Mouse (Mus musculus): ENCODE data around the gene Chn1. TPM values are rescaled to one million over a fixed set of nuclear protein-coding genes. Genes with fewer than 3 reads are reported as not detected.

The Chn1 gene
- polyA plus RNA-seq, 1 experiment from 2014 or later: 24.2 TPM

DNA sequence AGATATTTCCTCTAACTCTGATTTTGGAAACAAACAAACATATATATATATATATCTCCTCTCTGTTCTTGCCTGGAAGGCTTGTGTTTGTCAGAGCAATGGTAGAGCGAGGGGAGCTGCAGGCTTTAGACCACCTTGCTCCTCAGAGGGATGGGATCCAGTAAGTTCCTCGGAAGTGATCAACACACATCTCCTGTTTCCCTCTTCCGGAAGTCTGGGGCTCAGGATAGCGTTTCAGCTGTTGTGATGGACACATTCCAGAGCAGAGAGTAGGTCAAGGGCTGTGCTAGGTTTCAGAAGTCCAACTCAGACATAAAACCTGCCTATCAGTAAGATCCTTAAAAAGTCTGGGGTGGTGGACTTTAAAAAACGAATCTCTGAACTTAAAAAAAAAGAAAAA is 196.0 kb downstream of the Chn1 start:
- Histone ChIP-seq H3K9me3 (ENCODE audit: control insufficient read depth, low read depth, low read length) (no peaks in the 10 kb centered on the region), H3K9ac (replicated peaks; ENCODE audit: low read depth, low read length) (no peak overlapping the region), H3K27ac (ENCODE audit: low read length) (no peak overlapping the region), H3K4me3 (ENCODE audit: low read depth, low read length) (no peak overlapping the region), H3K36me3 (ENCODE audit: control insufficient read depth, insufficient read depth, low read length) (no peaks in the 10 kb centered on the region), H3K4me1 (ENCODE audit: control insufficient read depth, insufficient read depth, low read length) (no peaks in the 10 kb centered on the region), H3K4me2 (replicated peaks; ENCODE audit: low read depth, low read length) (no peak overlapping the region), H3K27me3 (ENCODE audit: control insufficient read depth, insufficient read depth, low read length) (no peaks in the 10 kb centered on the region)
- ATAC-seq (ENCODE audit: insufficient number of reproducible peaks, insufficient read depth, low FRiP score, low read depth): no peak
- 53% methylated on average over 5 of the region's 5 CpGs for WGBS

GRCm38 (mm10) chr2:73574418-73574817 is 200.7 kb downstream of the Chn1 start:
- H3K9ac ChIP-seq (replicated peaks; ENCODE audit: low read depth, low read length): no peak overlapping the region
- no peaks in the 10 kb centered on the region for H3K36me3 ChIP-seq (ENCODE audit: control insufficient read depth, insufficient read depth, low read length)
- H3K27me3 ChIP-seq (ENCODE audit: control insufficient read depth, insufficient read depth, low read length): no peaks in the 10 kb centered on the region
- H3K27ac ChIP-seq (ENCODE audit: low read length): no peak overlapping the region
- H3K9me3 ChIP-seq (ENCODE audit: control insufficient read depth, low read depth, low read length): no peaks in the 10 kb centered on the region
- H3K4me3 ChIP-seq (ENCODE audit: low read depth, low read length): no peak overlapping the region
- H3K4me1 ChIP-seq (ENCODE audit: control insufficient read depth, insufficient read depth, low read length): no peaks in the 10 kb centered on the region
- no peak for ATAC-seq (ENCODE audit: insufficient number of reproducible peaks, insufficient read depth, low FRiP score, low read depth)
- no peak overlapping the region for H3K4me2 ChIP-seq (replicated peaks; ENCODE audit: low read depth, low read length)
- WGBS: 79% methylated on average over 6 of the region's 6 CpGs

GRCm38 (mm10) chr2:73573556-73573955 is 201.6 kb downstream of the Chn1 start:
- H3K4me2 ChIP-seq (replicated peaks; ENCODE audit: low read depth, low read length): no peak overlapping the region
- no peak for ATAC-seq (ENCODE audit: insufficient number of reproducible peaks, insufficient read depth, low FRiP score, low read depth)
- WGBS: 88% methylated on average over 4 of the region's 4 CpGs
- H3K36me3 ChIP-seq (ENCODE audit: control insufficient read depth, insufficient read depth, low read length): no peaks in the 10 kb centered on the region
- no peaks in the 10 kb centered on the region for H3K4me1 ChIP-seq (ENCODE audit: control insufficient read depth, insufficient read depth, low read length)
- no peaks in the 10 kb centered on the region for H3K9me3 ChIP-seq (ENCODE audit: control insufficient read depth, low read depth, low read length)
- H3K27me3 ChIP-seq (ENCODE audit: control insufficient read depth, insufficient read depth, low read length): no peaks in the 10 kb centered on the region
- no peak overlapping the region for H3K27ac ChIP-seq (ENCODE audit: low read length)
- H3K9ac ChIP-seq (replicated peaks; ENCODE audit: low read depth, low read length): no peak overlapping the region
- H3K4me3 ChIP-seq (ENCODE audit: low read depth, low read length): no peak overlapping the region

GRCm38 (mm10) chr2:73572539-73573372 is 202.4 kb downstream of the Chn1 start:
- no peak for ATAC-seq (ENCODE audit: insufficient number of reproducible peaks, insufficient read depth, low FRiP score, low read depth)
- H3K4me2 ChIP-seq (replicated peaks; ENCODE audit: low read depth, low read length): peak overlapping the region; percentile 40
- no peaks in the 10 kb centered on the region for H3K4me1 ChIP-seq (ENCODE audit: control insufficient read depth, insufficient read depth, low read length)
- no peak overlapping the region for H3K27ac ChIP-seq (ENCODE audit: low read length)
- H3K9ac ChIP-seq (replicated peaks; ENCODE audit: low read depth, low read length): no peak overlapping the region
- H3K36me3 ChIP-seq (ENCODE audit: control insufficient read depth, insufficient read depth, low read length): no peaks in the 10 kb centered on the region
- no peaks in the 10 kb centered on the region for H3K9me3 ChIP-seq (ENCODE audit: control insufficient read depth, low read depth, low read length)
- H3K27me3 ChIP-seq (ENCODE audit: control insufficient read depth, insufficient read depth, low read length): no peaks in the 10 kb centered on the region
- 31% methylated on average over 23 of the region's 23 CpGs for WGBS
- peak overlapping the region; percentile 8; the same call in 1 of the 2 replicates for H3K4me3 ChIP-seq (ENCODE audit: low read depth, low read length)

GRCm38 (mm10) chr2:73571901-73572300 is 203.2 kb downstream of the Chn1 start:
- Histone ChIP-seq H3K27me3 (ENCODE audit: control insufficient read depth, insufficient read depth, low read length) (no peaks in the 10 kb centered on the region), H3K9me3 (ENCODE audit: control insufficient read depth, low read depth, low read length) (no peaks in the 10 kb centered on the region), H3K4me1 (ENCODE audit: control insufficient read depth, insufficient read depth, low read length) (no peaks in the 10 kb centered on the region), H3K9ac (replicated peaks; ENCODE audit: low read depth, low read length) (no peak overlapping the region), H3K4me2 (replicated peaks; ENCODE audit: low read depth, low read length) (no peak overlapping the region), H3K36me3 (ENCODE audit: control insufficient read depth, insufficient read depth, low read length) (no peaks in the 10 kb centered on the region), H3K4me3 (ENCODE audit: low read depth, low read length) (no peak overlapping the region), H3K27ac (ENCODE audit: low read length) (no peak overlapping the region)
- ATAC-seq (ENCODE audit: insufficient number of reproducible peaks, insufficient read depth, low FRiP score, low read depth): no peak
- WGBS: 81% methylated on average over 6 of the region's 6 CpGs

DNA sequence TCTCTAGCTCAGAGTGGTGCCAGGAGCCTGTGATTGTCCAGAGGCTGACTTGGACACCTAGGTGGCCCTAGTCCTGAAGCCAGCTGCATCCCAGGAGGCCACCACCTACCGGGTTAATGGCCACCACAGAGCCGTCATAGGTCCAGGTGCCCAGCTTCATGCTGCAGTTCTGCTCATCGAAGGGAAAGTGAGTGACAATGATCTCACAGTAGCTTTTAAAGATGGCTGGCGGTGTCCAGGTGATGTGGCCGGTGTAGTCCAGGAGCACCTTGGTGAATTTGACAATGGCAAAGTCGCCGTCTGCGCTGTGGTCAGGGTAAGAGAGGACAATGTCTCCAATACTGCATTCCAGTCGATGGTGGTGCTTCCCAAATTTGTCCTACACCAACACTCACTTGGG is 203.8 kb downstream of the Chn1 start:
- WGBS: 92% methylated on average over 9 of the region's 9 CpGs
- H3K27me3 ChIP-seq (ENCODE audit: control insufficient read depth, insufficient read depth, low read length): no peaks in the 10 kb centered on the region
- H3K27ac ChIP-seq (ENCODE audit: low read length): no peak overlapping the region
- ATAC-seq (ENCODE audit: insufficient number of reproducible peaks, insufficient read depth, low FRiP score, low read depth): no peak
- no peak overlapping the region for H3K4me2 ChIP-seq (replicated peaks; ENCODE audit: low read depth, low read length)
- H3K9me3 ChIP-seq (ENCODE audit: control insufficient read depth, low read depth, low read length): no peaks in the 10 kb centered on the region
- H3K9ac ChIP-seq (replicated peaks; ENCODE audit: low read depth, low read length): no peak overlapping the region
- no peaks in the 10 kb centered on the region for H3K36me3 ChIP-seq (ENCODE audit: control insufficient read depth, insufficient read depth, low read length)
- H3K4me3 ChIP-seq (ENCODE audit: low read depth, low read length): no peak overlapping the region
- no peaks in the 10 kb centered on the region for H3K4me1 ChIP-seq (ENCODE audit: control insufficient read depth, insufficient read depth, low read length)

- H3K27me3 ChIP-seq (ENCODE audit: control insufficient read depth, insufficient read depth, low read length): no peaks in the 10 kb centered on the region
- 0 out of 2 replicates have a peak overlapping the region, but pooled peaks have one; percentile 1 for H3K4me3 ChIP-seq (ENCODE audit: low read depth, low read length)
- peak; percentile 18; the same call in 1 of the 2 replicates for ATAC-seq (ENCODE audit: insufficient number of reproducible peaks, insufficient read depth, low FRiP score, low read depth)
- no peaks in the 10 kb centered on the region for H3K36me3 ChIP-seq (ENCODE audit: control insufficient read depth, insufficient read depth, low read length)
- H3K9me3 ChIP-seq (ENCODE audit: control insufficient read depth, low read depth, low read length): no peaks in the 10 kb centered on the region
- H3K27ac ChIP-seq (ENCODE audit: low read length): no peak overlapping the region
- H3K9ac ChIP-seq (replicated peaks; ENCODE audit: low read depth, low read length): no peak overlapping the region
- WGBS: 18% methylated on average over 8 of the region's 8 CpGs
- peak overlapping the region; percentile 21 for H3K4me2 ChIP-seq (replicated peaks; ENCODE audit: low read depth, low read length)
- H3K4me1 ChIP-seq (ENCODE audit: control insufficient read depth, insufficient read depth, low read length): 0 out of 2 replicates have a peak, but pooled peaks cover 4% of the 10 kb centered on the region
Measured at GRCm38 (mm10) chr2:73566989-73567605, 208.0 kb downstream of the Chn1 start.

DNA sequence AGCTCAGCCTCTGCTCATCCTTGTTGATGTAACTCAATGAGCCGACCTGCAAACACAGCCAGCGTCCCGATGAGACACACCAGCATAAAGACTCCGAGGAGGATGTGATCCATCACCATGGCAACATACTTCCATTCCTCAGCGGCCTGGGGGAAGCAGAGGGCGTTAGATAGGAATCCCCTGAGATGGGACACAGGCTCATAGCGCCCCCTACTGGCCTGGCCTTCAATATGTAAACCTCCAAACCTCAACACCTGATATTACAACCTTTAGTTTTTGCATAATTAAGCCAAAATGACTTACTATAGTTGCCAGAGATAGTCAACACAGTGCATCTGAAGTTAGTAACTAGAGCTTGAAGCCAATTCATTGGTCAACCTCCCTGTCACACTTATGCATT is 209.0 kb downstream of the Chn1 start:
- Histone ChIP-seq H3K36me3 (ENCODE audit: control insufficient read depth, insufficient read depth, low read length) (no peaks in the 10 kb centered on the region), H3K9ac (replicated peaks; ENCODE audit: low read depth, low read length) (no peak overlapping the region), H3K4me1 (ENCODE audit: control insufficient read depth, insufficient read depth, low read length) (peaks cover 12% of the 10 kb centered on the region; the same call in 1 of the 2 replicates), H3K27me3 (ENCODE audit: control insufficient read depth, insufficient read depth, low read length) (no peaks in the 10 kb centered on the region), H3K9me3 (ENCODE audit: control insufficient read depth, low read depth, low read length) (no peaks in the 10 kb centered on the region), H3K4me3 (ENCODE audit: low read depth, low read length) (no peak overlapping the region), H3K27ac (ENCODE audit: low read length) (no peak overlapping the region), H3K4me2 (replicated peaks; ENCODE audit: low read depth, low read length) (no peak overlapping the region)
- no peak for ATAC-seq (ENCODE audit: insufficient number of reproducible peaks, insufficient read depth, low FRiP score, low read depth)
- WGBS: 19% methylated on average over 7 of the region's 7 CpGs

All from stomach, embryonic 14.5 days (tissue).